7 mouse cellular contexts compared by ENCODE assay signal in genomic region chr2:49312629-49313447, GRCm38 (mm10).
A peak's percentile ranks its signal among the peaks of the same experiment; 100 is the strongest.
DNase-seq lines count a peak whose midpoint lies in the region; ATAC-seq lines count a peak whose summit lies in the region.

No protein-coding gene starts in this region.

- no peaks in the 10 kb centered on the region for H3K4me1 ChIP-seq in embryonic facial prominence, embryonic 12.5 days
- 0 out of 2 replicates have a peak, but pooled peaks cover 2% of the 10 kb centered on the region for H3K4me1 ChIP-seq in limb, embryonic 11.5 days (ENCODE audit: control insufficient read depth, insufficient read depth, low read length)
- H3K4me1 ChIP-seq in midbrain, embryonic 14.5 days (ENCODE audit: control insufficient read depth, insufficient read depth, low read length), result no peaks in the 10 kb centered on the region

- no peaks in the 10 kb centered on the region for H3K27me3 ChIP-seq in embryonic facial prominence, embryonic 12.5 days
- H3K27me3 ChIP-seq in limb, embryonic 11.5 days (ENCODE audit: control insufficient read depth, insufficient read depth, low read length), result no peaks in the 10 kb centered on the region
- H3K27me3 ChIP-seq in midbrain, embryonic 14.5 days (ENCODE audit: control insufficient read depth, insufficient read depth, low read length), result no peaks in the 10 kb centered on the region

- ATAC-seq in embryonic facial prominence, embryonic 12.5 days (ENCODE audit: insufficient number of reproducible peaks, insufficient read depth, low FRiP score, low TSS enrichment), result peak; percentile 74; the same call in 1 of the 2 replicates
- peak; percentile 72; the same call in 1 of the 2 replicates for ATAC-seq in limb, embryonic 11.5 days (ENCODE audit: insufficient number of reproducible peaks, low FRiP score, low TSS enrichment, low read depth)
- peak; percentile 81; the same call in 1 of the 2 replicates for ATAC-seq in midbrain, embryonic 14.5 days (ENCODE audit: low FRiP score, low TSS enrichment)

- peak overlapping the region; percentile 31 for H3K4me3 ChIP-seq in embryonic facial prominence, embryonic 12.5 days
- H3K4me3 ChIP-seq in limb, embryonic 11.5 days (ENCODE audit: low read depth, low read length), result 0 out of 2 replicates have a peak overlapping the region, but pooled peaks have one; percentile 9
- H3K4me3 ChIP-seq in midbrain, embryonic 14.5 days (replicated peaks; ENCODE audit: low read depth, low read length), result peak overlapping the region; percentile 26

- peak overlapping the region; percentile 53 for H3K4me2 ChIP-seq in embryonic facial prominence, embryonic 12.5 days (replicated peaks)
- H3K4me2 ChIP-seq in limb, embryonic 11.5 days (ENCODE audit: low read depth, severe bottlenecking), result peak overlapping the region; percentile 34
- H3K4me2 ChIP-seq in midbrain, embryonic 14.5 days (ENCODE audit: low read length), result peak overlapping the region; percentile 50

- no peaks in the 10 kb centered on the region for H3K9me3 ChIP-seq in embryonic facial prominence, embryonic 12.5 days
- H3K9me3 ChIP-seq in limb, embryonic 11.5 days (ENCODE audit: control insufficient read depth, low read length), result no peaks in the 10 kb centered on the region
- H3K9me3 ChIP-seq in midbrain, embryonic 14.5 days (ENCODE audit: control insufficient read depth, low read length), result no peaks in the 10 kb centered on the region

- 45% methylated on average over 19 of the region's 19 CpGs for WGBS in embryonic facial prominence, embryonic 12.5 days
- WGBS in limb, embryonic 11.5 days, result 50% methylated on average over 19 of the region's 19 CpGs
- 42% methylated on average over 19 of the region's 19 CpGs for WGBS in midbrain, embryonic 14.5 days

- H3K27ac ChIP-seq in embryonic facial prominence, embryonic 12.5 days, result no peak overlapping the region
- H3K27ac ChIP-seq in limb, embryonic 11.5 days (replicated peaks; ENCODE audit: low read depth, low read length), result no peak overlapping the region
- H3K27ac ChIP-seq in midbrain, embryonic 14.5 days (replicated peaks; ENCODE audit: low read depth, low read length), result no peak overlapping the region

- H3K9ac ChIP-seq in embryonic facial prominence, embryonic 12.5 days, result no peak overlapping the region
- H3K9ac ChIP-seq in limb, embryonic 11.5 days (ENCODE audit: low read length), result no peak overlapping the region
- H3K9ac ChIP-seq in midbrain, embryonic 14.5 days (replicated peaks; ENCODE audit: low read length), result 0 out of 2 replicates have a peak overlapping the region, but pooled peaks have one; percentile 1

- peak; percentile 87 for DNase-seq in adrenal gland, postnatal 14 days
- DNase-seq in heart, adult 11 months, result peak; percentile 96
- DNase-seq in kidney, adult 18-20 months, result peak; percentile 88
- peak; percentile 88 for DNase-seq in limb, embryonic 11.5 days (ENCODE audit: low spot score)
- DNase-seq in midbrain, embryonic 14.5 days, result peak; percentile 88
- peak; percentile 59 to 78 for DNase-seq in spleen, adult 18-20 months

- no peaks in the 10 kb centered on the region for H3K36me3 ChIP-seq in embryonic facial prominence, embryonic 12.5 days
- H3K36me3 ChIP-seq in limb, embryonic 11.5 days (ENCODE audit: control insufficient read depth, insufficient read depth, low read length), result no peaks in the 10 kb centered on the region
- no peaks in the 10 kb centered on the region for H3K36me3 ChIP-seq in midbrain, embryonic 14.5 days (ENCODE audit: control insufficient read depth, insufficient read depth, low read length)
